ENCODE assay signal across 28 mouse cellular contexts in the genomic region with DNA sequence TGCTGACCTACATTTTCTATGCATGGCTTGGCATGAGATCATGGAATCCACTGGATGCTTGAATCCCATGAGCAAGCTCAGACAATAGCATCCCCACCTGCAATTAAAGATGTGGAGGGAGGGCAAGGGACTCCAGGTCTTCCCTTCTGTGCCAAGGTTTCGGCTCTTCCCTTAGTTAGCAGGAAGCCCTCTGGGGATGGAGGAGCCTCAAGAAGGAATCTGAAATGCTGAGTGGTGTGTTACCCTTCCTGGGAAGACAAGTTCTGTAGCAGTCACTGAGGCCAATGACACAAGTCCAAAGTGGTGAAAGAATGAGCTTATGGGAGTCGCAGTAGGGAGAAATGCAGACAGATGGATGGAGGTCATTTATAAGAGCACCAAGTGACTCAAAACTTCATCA.
"Had no signal": no experiment of that assay in that cellular context is flagged by ENCODE, and none has a peak within 500 bp of the region (broad histone marks: within the 10 kb centered on the region; RNA-seq: fewer than 3 reads in every experiment).

No protein-coding gene starts in this region.

- H3K9ac ChIP-seq: embryonic facial prominence, embryonic 12.5 days; embryonic facial prominence, embryonic 13.5 days; embryonic facial prominence, embryonic 15.5 days; forebrain, embryonic 12.5 days; forebrain, embryonic 13.5 days; forebrain, embryonic 15.5 days; forebrain, postnatal 0 days had no signal

- H3K27ac ChIP-seq: embryonic facial prominence, embryonic 10.5 days; embryonic facial prominence, embryonic 12.5 days; embryonic facial prominence, embryonic 13.5 days; embryonic facial prominence, embryonic 15.5 days; forebrain, embryonic 10.5 days; forebrain, embryonic 12.5 days; forebrain, embryonic 13.5 days; forebrain, embryonic 15.5 days; gastrocnemius, adult 2 months; heart, adult 2 months had no signal

- H3K9me3 ChIP-seq: embryonic facial prominence, embryonic 10.5 days; embryonic facial prominence, embryonic 12.5 days; embryonic facial prominence, embryonic 13.5 days; embryonic facial prominence, embryonic 15.5 days; forebrain, embryonic 10.5 days; forebrain, embryonic 12.5 days; forebrain, embryonic 13.5 days; forebrain, embryonic 15.5 days had no signal

- H3K4me3 ChIP-seq: embryonic facial prominence, embryonic 10.5 days; embryonic facial prominence, embryonic 12.5 days; embryonic facial prominence, embryonic 13.5 days; embryonic facial prominence, embryonic 15.5 days; erythroblast, embryonic 14.5 days; forebrain, embryonic 10.5 days; forebrain, embryonic 12.5 days; forebrain, embryonic 13.5 days; forebrain, embryonic 15.5 days; gastrocnemius, adult 2 months; heart, adult 2 months had no signal

- H3K4me2 ChIP-seq: embryonic facial prominence, embryonic 12.5 days; embryonic facial prominence, embryonic 13.5 days; embryonic facial prominence, embryonic 15.5 days; forebrain, embryonic 12.5 days; forebrain, embryonic 13.5 days; forebrain, embryonic 15.5 days had no signal

- ATAC-seq: forebrain, embryonic 13.5 days; forebrain, embryonic 14.5 days; forebrain, embryonic 15.5 days; forebrain, embryonic 16.5 days; forebrain, postnatal 0 days had no signal

- H3K36me3 ChIP-seq: embryonic facial prominence, embryonic 10.5 days; embryonic facial prominence, embryonic 12.5 days; embryonic facial prominence, embryonic 13.5 days; embryonic facial prominence, embryonic 15.5 days; forebrain, embryonic 10.5 days; forebrain, embryonic 12.5 days; forebrain, embryonic 15.5 days had no signal

- DNase-seq: cerebellum, adult 2 months; cerebellum, adult 8-10 months; cerebellum, adult 9-10 months; cerebellum, adult 9-11 months; cerebellum, postnatal 10 days; cerebellum, postnatal 14 days; cerebellum, postnatal 25 days; cerebellum, postnatal 36 days; embryo, embryonic 11 days; forebrain, postnatal 0 days; gastrocnemius, adult 2 months; gastrocnemius, postnatal 10 days; gastrocnemius, postnatal 14 days; gastrocnemius, postnatal 25 days; gastrocnemius, postnatal 36 days; heart, adult 18-20 months; heart, adult 2 months had no signal

- H3K27me3 ChIP-seq: embryonic facial prominence, embryonic 12.5 days; embryonic facial prominence, embryonic 15.5 days; forebrain, embryonic 15.5 days had no signal
